Mouse (Mus musculus) erythroblast, adult 5-6 weeks (primary cell): Measurements from ENCODE around the gene Cym. TPM values are rescaled to one million over a fixed set of nuclear protein-coding genes. Genes with fewer than 3 reads are reported as not detected.

Experiments
- ATAC-seq: replicated peaks from 2 replicates; pipeline ENCODE4 v1.8.0; 2016; ENCODE audit warnings: moderate number of reproducible peaks, mild to moderate bottlenecking, moderate TSS enrichment, inconsistent platforms; ENCODE audit not compliant: poor library complexity, low FRiP score, severe bottlenecking
- total RNA-seq, 2 experiments: library from RNA; stranded (forward) in 1 of 2; stranded (reverse) in 1 of 2; fragments of 150-400 nt in 1 of 2; fragments of 200-764, 138-1000 nt in 1 of 2; gene quantifications; 2 replicates each; pipeline versions ENCODE4 v1.2.3 to v1.2.4; 2015 to 2017; ENCODE audit warnings: low replicate concordance in 2 of 2

The Cym gene
- total RNA-seq (2015; ENCODE audit: low replicate concordance), result not detected in 2 replicates
- not detected in 2 replicates for total RNA-seq (2017; ENCODE audit: low replicate concordance)

DNA sequence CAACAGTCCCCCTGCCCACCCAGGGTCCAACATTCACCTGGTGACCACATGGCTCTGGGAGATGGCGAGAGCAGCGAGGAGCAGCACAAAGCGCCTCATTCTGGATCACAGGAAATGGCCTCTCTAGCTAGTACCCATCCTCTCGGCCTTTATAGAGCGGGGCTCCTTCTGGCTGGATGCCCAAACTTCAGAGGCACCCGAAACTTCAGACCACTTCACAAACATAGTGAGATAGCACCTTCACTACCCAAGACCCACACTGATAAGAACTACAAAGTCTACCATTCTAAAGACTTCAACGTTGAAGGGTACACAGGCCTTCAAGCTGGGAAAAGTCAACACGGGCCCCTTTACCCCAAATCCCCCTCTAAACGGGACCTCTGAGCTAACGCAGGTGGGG, at the start of gene Cym:
TSS of gene Cym (minus strand) at position 125 of the 400 bp plus-strand sequence.
- no peak for ATAC-seq

DNA sequence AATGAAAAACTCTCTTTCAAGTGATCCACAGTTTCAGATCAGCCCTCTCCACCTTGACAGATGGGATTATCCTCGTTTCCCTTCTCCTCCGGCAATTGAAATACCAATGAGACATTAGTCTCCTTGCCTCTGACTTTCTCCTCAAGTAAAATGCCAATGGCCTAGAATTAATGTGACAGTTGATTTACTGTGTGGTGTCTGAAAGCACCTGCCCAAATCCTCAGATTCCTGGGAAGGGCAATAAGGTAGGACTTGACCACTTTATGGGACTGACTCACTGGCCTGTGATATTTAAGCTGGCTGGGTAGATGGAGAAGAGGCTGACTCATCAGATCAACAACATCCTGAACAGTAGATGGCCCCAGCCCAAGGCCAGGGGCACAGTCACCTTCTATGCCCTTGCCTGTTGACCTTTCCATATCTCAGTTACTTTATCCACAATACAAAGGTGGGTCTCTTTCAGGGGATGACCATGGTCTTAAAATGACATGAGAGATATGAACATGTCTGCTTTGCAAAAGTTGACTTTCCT, 45.3 kb upstream of the Cym start:
- no peak for ATAC-seq

DNA sequence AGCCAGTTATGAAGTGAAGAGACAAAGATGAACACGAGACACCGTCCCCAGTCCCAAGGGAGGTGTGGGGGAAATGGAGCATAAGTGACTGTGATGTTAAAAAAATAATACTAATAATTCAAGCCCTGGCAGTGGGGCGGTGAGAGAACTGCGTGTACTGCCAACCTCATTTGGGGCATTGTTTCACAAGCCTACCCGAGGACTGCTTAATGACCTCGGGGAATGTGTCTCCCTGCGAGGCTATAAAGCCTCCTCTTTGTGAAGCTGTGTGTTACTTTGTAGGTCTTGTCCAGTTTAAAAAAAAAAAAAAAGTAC, 40.3 kb upstream of the Cym start:
- no peak for ATAC-seq

DNA sequence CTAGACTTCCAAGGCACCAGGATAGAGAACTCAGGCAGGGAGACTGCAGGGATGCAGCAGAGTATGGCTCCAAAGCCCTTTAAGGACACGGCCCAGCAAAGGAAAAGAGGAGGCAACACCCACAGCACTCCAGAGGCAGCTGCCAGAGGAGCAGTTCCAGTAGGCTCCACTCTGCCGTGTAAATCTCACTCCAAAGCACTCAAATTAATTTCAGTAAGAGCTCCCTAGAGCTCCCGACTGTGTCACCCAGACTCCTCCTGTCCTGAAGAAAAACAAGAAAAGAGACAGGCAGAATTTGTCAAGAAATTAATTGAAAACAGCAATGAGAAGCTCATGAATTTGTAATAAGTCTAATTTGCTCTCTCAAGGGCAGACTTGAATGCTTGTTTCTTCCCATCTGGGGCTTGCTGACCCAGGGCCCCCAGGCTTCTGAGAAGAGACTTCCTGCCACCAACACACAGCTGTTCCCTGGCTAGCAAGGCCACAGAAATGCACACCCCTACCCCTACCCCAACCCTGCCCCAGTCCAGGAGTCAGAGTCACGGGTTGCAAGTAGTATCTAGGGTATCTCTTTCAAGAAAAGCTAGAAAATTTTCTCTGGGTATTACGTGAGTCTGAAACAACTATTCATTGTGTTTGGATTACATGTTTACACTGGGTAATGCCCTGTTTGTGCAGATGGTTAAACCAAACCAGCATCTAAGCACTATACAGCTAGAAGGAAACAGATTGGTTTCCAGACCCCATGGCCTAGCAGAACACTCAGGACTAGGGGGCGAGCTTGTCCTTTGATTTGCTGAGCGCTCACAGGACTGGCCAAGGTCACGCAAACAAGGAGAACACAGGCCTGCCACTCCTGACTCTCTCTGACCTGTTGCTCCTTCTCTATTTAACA, 39.7 kb upstream of the Cym start:
- ATAC-seq, result no peak

DNA sequence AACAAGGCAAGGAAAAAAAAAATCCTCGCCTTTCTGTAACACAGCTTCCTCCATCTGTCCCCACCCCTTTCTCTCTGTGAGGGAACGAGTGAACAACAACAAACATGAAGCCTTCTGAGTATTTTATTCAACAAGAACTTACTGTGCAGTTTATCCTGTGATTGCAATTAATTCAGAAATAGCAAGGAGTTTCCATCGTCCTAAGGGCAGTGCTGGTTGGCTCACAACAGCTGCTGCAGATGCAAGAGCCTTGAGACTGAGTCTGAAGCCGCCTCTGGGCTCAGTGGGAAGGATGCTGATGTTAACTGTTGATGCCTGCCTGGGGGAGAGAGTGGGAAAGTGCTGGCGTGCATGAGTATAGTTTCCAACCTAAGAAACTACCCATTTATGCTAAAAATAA, 36.4 kb upstream of the Cym start:
- no peak for ATAC-seq

DNA sequence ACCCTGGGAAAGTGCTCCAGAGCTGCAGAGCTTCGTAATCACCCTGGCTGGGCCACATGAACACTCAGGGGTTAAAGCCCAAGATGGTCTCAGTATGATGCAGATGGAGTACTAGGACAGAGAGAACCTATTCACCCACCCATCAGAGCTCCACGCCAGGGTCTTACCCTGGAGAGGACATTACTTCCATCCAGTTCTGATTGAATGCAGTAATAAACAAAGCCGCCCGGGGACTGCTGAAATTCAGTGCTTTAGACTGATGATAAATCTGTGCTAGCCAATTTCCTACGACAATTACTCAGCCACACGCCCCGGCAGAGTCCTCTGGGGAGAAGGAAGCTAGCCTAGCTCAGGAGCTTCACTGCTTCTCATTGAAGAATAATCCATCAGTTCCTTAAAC, 35.2 kb upstream of the Cym start:
- ATAC-seq, result no peak

DNA sequence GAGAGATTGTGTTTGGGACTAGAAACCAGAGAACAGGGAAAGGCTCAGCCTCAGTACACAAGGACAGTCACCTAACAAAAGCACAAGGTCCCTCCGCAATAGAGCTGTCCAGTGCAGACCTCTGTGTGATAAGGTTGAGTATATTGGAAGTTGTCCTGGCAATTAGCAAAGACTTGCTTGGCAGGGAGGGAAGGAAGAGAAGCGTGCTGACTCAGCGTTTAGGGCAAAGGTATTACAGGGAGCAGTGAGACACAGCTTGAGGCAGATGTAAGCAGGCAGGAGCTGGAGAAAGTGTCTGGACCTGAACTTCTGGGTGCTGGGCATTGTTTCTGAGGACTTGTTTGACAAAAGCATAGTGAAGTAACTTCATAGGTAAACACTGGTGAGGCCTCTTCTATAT, 34.5 kb upstream of the Cym start:
- no peak for ATAC-seq

DNA sequence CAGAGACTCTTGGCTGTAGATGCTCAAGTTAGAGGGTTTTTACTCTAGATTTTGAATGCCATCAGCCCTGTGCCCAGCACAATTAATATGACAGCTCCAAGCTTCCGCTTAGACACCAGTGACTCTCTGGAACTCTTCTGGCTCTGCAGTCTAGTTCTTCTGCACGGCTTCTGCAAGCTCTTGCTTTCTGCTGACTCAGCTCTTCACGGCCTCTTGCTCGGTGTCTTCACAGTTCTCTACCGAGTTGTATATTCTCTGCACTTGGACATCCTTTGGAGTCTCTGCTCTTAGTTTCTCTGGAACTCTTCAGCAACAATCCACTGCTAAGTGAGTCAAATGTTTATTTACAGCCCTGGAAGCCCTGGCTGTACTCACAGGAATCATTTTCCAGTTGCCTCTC, 32.4 kb upstream of the Cym start:
- ATAC-seq, result no peak

DNA sequence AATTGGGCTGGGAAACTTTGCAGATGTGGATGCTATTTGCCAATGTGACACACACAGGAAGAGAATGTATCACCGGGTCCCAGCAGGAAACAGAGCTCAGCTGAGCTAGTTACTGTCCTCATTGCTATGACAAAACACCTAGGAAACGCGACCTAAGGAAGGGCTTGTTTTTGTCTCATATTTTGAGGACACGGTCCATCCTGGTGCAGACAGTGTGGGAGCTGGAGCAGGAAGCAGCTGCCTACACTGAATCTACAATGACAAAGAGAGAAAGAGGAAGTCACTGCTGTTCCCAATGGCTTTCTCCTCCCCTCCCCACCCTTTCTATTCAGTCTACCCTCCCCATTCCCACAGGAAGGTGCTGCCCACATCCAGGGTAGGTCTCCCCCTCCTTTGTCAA, 30.5 kb upstream of the Cym start:
- no peak for ATAC-seq

DNA sequence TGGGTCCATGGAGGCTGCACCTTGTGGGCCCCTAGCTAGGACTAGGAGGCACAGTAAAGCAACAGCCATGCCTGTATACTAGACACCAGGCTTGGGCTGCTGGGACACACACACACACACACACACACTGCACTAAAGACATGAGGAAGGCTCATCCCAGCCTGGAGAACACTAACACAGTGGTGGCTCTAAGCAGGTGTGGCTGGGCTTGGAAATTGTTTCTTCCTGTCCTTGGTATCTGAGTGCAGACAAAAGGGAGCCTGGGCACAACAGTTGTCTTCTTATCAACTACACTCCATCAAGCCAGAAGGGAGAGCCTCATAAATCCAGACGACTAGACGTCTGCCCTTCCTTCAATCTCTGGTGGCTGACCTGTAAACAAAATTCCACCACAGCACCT, 28.8 kb upstream of the Cym start:
- no peak for ATAC-seq

DNA sequence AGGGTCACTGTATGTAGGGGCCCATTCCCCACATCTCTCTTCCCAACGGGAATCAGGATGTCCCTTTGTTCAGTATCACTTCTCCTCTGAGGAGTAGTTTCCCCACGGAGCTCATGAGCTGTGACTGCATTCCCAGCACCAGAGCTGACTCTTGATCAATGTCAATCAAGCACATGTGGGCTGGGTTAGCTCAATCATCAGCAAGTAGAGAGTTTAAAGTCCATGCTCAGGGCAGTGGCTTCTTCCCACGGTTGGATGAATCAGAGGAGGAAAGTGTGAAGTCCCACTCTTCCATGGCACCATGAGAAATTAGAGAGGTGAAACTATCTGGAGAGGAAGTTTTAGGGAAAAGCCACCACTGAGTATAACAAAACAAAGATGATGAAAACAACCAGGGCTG, 27.5 kb upstream of the Cym start:
- no peak for ATAC-seq

DNA sequence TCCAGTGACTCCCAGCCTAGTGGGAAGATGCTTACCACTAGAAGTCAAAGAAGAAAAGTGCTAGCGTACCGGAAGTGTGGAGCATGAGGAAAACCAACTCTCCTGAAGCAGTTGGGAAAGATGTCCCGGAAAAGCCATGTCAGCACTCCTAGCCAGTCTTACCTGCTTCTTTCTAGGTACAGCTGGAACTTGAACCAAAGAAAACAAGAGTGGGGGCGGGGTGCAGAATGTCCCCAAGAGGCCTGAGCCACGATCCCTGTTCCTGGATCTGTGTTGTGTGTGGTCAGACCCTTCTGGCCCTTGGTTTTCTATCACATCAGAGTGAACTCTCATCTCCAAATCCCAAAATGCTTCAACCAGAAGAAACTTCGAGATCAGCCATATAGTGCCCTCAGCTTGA, 25.3 kb upstream of the Cym start:
- no peak for ATAC-seq

DNA sequence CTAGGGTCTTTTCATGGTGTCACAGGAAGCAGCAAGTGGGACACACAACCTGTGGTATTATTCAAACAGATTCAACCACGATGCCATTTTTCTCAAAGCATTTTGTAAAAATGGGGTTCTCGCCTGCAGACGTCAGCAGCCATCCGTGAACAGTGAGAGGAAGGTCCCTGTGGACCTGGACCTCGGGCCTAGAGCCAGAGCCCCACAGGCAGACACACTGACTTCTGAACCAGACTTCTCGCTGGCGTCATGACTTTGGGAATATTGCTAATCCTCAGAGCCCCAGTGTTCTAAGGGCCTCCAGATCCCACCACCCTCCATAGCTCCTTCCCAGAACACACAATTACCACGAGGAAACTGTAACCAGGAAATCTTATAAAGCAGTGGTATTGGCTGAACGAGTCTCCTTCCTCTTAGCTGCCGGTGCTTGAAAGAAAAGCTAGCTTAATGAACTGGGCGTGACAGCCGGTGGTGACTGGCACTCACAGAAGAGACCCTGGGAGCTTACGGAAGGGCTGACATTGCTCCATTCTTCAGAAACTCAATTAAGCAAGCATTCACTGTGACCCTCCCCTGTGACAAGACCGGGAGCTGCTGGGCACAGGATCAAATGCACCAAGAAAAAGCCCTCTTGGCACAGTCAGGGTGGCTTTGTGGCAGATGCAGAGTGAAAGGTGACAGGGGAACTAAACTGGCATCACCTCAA, 20.0 kb upstream of the Cym start:
- ATAC-seq, result no peak

DNA sequence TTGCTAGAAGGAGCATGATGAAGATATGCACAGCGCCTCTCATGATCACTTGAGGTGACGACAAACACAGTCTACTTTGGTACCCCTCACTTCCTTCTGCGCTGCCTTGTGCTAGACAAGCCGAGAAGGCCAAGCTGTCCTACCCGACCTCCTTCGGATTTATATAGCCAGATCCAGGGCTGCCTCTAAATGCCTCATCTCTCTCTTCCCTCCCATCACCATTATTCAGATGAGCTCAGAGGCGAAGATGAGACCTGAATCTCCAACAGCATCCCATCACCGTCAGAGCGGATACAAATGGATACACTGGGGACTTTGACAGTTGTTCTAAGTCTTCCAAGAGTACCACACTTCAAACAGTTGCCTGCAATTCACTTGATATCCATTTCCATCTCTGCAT, 18.1 kb upstream of the Cym start, which contains the start of gene Prok1:
TSS of gene Prok1 (minus strand) at position 101 of the 400 bp plus-strand sequence.
- no peak for ATAC-seq

DNA sequence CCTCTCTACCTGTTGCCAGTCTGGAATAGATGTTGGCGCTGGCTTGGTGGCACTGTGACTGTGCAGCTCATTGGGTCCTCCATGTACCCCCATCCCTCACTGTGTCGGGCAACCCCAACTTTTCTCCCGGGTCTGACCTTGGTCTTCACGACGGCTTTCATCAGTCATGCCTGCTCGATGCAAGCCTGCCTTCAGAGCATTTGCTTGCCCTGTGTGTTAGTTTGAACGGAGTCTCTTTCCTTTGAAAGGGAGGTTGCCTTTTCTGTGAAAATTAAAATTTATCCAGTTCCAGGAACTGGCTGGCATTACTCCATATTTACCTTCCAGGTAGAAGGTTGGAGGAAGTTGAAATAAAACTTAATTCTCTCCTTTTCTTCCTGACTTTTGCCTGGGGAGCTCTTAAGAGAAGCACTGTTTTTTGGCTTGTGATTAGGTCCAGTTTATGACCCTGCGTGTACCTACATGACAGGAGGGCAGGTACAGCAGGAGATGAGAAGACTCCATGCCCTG, 17.0 kb upstream of the Cym start:
- ATAC-seq, result no peak

DNA sequence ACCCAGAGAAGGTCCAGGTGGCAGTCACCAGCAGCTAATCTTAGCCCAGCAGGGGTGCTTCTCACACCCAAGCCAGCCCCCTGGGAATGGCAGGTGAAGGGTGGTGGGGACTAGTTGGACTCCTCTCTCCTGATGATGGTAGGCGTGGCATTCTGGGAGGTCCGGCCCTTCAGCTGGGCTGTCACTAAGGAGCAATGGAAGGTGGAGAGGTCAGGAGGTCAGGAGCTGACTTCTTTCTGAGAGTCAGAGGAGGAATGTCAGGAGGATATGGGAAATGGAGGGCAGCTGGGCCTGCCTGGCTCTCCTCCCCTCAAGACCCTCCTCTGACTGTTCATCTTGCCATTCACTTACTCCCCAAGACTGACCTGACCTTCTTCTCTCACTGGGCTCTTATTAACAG, 16.5 kb upstream of the Cym start:
- no peak for ATAC-seq

DNA sequence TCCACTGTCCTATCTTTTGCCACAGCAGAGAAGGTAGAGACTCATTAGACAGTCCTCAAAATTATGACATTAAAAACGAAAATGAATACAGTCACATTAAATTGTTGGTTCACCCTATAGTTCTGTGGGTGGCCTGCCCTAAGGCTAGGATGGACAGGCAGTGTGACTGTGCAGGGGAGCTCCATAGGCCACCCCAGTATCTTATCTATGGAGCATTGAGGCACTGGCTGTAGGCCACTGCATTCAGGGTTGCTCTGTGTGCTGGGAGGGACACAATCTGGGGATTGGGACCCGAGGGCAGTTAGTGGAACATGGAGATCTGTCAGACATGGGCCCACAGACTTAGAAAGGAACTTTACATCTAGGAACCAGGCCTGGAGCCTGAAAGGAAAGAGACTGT, 12.4 kb upstream of the Cym start:
- 0 out of 2 replicates have a peak, but pooled peaks have one; percentile 6 for ATAC-seq

DNA sequence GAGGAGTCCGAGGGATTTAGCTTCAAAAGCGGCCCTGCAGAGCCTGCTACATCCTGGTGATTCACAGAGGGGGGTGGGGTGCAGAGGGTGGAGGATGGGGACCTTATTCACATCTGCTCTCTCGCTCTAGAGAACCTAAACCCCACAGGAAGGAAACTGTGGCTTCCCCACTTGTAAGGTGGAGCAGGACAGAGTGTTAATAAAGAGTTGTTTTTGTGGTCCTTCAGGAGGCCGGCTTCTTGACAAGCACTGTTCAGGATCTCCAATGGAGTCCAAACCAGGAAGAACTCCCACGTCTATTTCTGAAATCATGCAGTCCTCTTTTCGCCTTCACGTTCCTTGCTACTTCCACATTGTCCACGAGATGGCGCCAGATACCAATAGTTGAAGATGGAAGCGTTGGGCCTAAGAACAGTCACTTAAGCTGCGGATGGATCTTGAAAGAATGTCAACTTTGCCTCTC, 11.8 kb upstream of the Cym start:
- peak; percentile 75; the same call in 1 of the 2 replicates for ATAC-seq

DNA sequence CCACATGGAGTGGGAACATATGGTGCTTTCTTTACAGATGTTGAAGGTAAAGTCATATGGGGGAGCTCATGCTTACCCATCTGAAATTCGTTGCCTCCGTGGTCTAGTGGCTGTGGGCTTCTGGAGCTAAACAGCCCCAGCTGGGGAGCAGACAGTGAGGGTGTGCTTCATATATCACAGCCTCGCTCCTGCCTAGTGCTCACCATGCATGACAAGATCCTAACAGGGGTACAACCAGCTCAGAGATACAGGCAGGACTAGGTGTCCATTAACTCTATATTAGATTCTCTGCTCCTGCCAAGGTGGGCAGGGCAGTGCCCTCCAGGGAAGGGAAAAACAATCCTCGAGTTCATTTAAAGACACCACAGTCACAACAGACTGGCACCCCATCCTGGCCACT, 9.7 kb upstream of the Cym start:
- ATAC-seq, result no peak

DNA sequence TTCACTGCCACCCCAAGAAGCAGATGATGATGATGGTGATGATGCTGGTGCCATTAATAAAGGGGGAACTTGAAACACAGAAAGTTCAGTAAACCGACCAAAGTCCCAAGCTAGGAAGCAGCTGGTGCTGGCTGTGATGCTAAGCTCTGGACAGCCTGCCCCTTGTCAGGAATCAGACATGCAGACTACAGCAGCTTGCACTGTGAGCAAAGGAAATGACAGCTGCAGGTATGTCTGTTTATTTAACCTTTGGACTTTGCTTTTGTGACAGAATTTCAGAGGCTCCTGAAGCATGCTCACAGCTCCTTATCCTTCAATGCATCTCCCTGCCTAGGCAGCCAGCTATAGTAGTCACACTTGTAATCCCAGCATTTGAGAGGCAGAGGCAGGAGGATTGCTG, 9.0 kb upstream of the Cym start, which contains the start of gene A630076J17Rik:
TSS of gene A630076J17Rik (plus strand) at position 88 of the 400 bp plus-strand sequence.
- ATAC-seq, result no peak

DNA sequence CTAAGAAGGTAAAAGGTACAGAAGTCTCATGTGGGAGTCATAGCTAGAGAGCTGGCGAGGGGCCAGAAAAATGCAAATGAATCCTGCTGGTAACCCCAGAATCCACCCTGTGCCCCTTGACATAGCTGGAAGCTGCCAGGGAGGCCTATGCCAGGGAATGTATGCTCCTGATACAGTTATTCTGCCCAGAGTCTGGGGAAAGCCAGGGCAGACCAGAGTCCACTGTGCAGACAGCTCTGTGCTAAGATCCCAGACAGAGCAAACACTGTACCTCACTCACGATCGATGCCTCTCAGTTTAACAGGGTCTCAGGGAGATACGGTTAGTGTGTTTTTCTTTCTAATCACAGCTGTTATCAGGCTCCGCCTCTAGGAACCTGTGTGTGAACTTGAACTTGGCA, 8.3 kb upstream of the Cym start:
- ATAC-seq, result no peak
